Mouse (Mus musculus) embryo, embryonic 11.5 days (tissue): ENCODE results near the gene Zfp60.
"Not testable (repeated sequence)": the region's sequence is repeated elsewhere in the genome, so short reads cannot be mapped to it uniquely, and the experiment has no call there.

Experiments
- DNase-seq: peaks from one replicate; pipeline ENCODE4 v3.0.0-alpha.2; 2012; ENCODE audit warnings: low read depth, low spot score

The Zfp60 gene

GRCm38 (mm10) chr7:27793865-27794264 is 62.7 kb downstream of the Zfp60 start:
- not testable (repeated sequence) for DNase-seq

- DNase-seq: no peak
Measured at GRCm38 (mm10) chr7:27794566-27794965, 63.4 kb downstream of the Zfp60 start.

- peak; percentile 41 for DNase-seq
Measured at GRCm38 (mm10) chr7:27797906-27798811, 67.0 kb downstream of the Zfp60 start.

GRCm38 (mm10) chr7:27801137-27801536 is 69.9 kb downstream of the Zfp60 start:
- DNase-seq: no peak

- DNase-seq: no peak
Measured at GRCm38 (mm10) chr7:27802986-27803385, 71.8 kb downstream of the Zfp60 start.
